Mouse (Mus musculus) midbrain, embryonic 11.5 days (tissue): Measurements from ENCODE around the gene Map3k3. TPM values are rescaled to one million over a fixed set of nuclear protein-coding genes. Genes with fewer than 3 reads are reported as not detected.
"Not testable (repeated sequence)": the region's sequence is repeated elsewhere in the genome, so short reads cannot be mapped to it uniquely, and the experiment has no call there.

Source experiments
- ATAC-seq: fragments of 200-750 bp; cut with Nextera tagmentation; 2 replicates; pipeline ENCODE4 v1.8.0; 2017; ENCODE audit warnings: moderate TSS enrichment, moderate library complexity; ENCODE audit not compliant: low FRiP score
- DNase-seq: peaks from one replicate; pipeline ENCODE4 v3.0.0; 2015; ENCODE audit warnings: low spot score; ENCODE audit errors: missing footprints
- H3K27ac ChIP-seq: fragments of 300-500 bp; sonication (generic); 2 replicates; pipeline ENCODE4 v1.5.1; 2014; ENCODE audit warnings: low read depth, low read length
- H3K27me3 ChIP-seq: fragments of 300-500 bp; sonication (generic); 2 replicates; pipeline ENCODE4 v1.6.1; 2014; ENCODE audit warnings: mild to moderate bottlenecking, low read length, moderate library complexity, mixed read lengths; ENCODE audit not compliant: control insufficient read depth, insufficient read depth
- H3K36me3 ChIP-seq: fragments of 300-500 bp; sonication (generic); 2 replicates; pipeline ENCODE4 v1.6.1; 2014; ENCODE audit warnings: mild to moderate bottlenecking, low read length, moderate library complexity, mixed read lengths; ENCODE audit not compliant: control insufficient read depth, insufficient read depth
- H3K4me1 ChIP-seq: fragments of 300-500 bp; sonication (generic); 2 replicates; pipeline ENCODE4 v1.6.1; 2014; ENCODE audit warnings: low read length; ENCODE audit not compliant: control insufficient read depth, insufficient read depth
- H3K4me2 ChIP-seq: fragments of 300-500 bp; sonication (generic); 2 replicates; pipeline ENCODE4 v1.6.1; 2014; ENCODE audit warnings: mild to moderate bottlenecking, moderate library complexity
- H3K4me3 ChIP-seq: fragments of 300-500 bp; sonication (generic); 2 replicates; pipeline ENCODE4 v1.5.1; 2014; ENCODE audit warnings: low read depth, low read length
- H3K9ac ChIP-seq: fragments of 300-500 bp; sonication (generic); 2 replicates; pipeline ENCODE4 v1.6.1; 2014; ENCODE audit warnings: low read length
- H3K9me3 ChIP-seq: fragments of 300-500 bp; sonication (generic); 2 replicates; pipeline ENCODE4 v1.6.1; 2016; ENCODE audit warnings: low read length; ENCODE audit not compliant: control insufficient read depth
- WGBS: fragments of 180-500 bp; shearing (Covaris S2); extraction: QIAGEN DNeasy Blood & Tissue Kit; methylation state at CpG from one replicate; pipeline ENCODE4 v1.1.7; 2014; 5-methylcytosine and 5-hydroxymethylcytosine counted together
- polyA plus RNA-seq: library from polyadenylated mRNA; unstranded; fragments of >200 nt; fragmentation: Nextera tagmentation; extraction: Ambion mirVana; gene quantifications from 2 replicates; pipeline ENCODE4 v1.2.1, GENCODE M21; 2014

Gene Map3k3
- polyA plus RNA-seq, 1 experiment from 2014 or later, result 16.8 TPM

GRCm38 (mm10) chr11:106192657-106193370 lies 108.4 kb downstream of the Map3k3 start:
- Histone ChIP-seq H3K9me3 (no peaks in the 10 kb centered on the region), H3K4me1 (peaks cover 4% of the 10 kb centered on the region; the same call in 1 of the 2 replicates), H3K36me3 (no peaks in the 10 kb centered on the region), H3K4me2 (peak overlapping the region; percentile 73), H3K27ac (peak overlapping the region; percentile 60), H3K9ac (peak overlapping the region; percentile 84), H3K27me3 (no peaks in the 10 kb centered on the region), H3K4me3 (peak overlapping the region; percentile 69)
- ATAC-seq (no peak; the same call in 1 of the 2 replicates), DNase-seq (no peak)
- 14% methylated on average over 19 of the region's 19 CpGs for WGBS

GRCm38 (mm10) chr11:106193371-106194154 lies 109.2 kb downstream of the Map3k3 start:
- Histone ChIP-seq H3K4me2 (peak overlapping the region; percentile 73), H3K27me3 (no peaks in the 10 kb centered on the region), H3K9ac (peak overlapping the region; percentile 84), H3K36me3 (peaks cover 5% of the 10 kb centered on the region), H3K27ac (peak overlapping the region; percentile 83), H3K4me1 (peaks cover 4% of the 10 kb centered on the region; the same call in 1 of the 2 replicates), H3K4me3 (peak overlapping the region; percentile 69), H3K9me3 (no peaks in the 10 kb centered on the region)
- under 1% methylated on average over 44 of the region's 44 CpGs for WGBS
- DNase-seq, result peak; percentile 100
- peak; percentile 98 for ATAC-seq

DNA sequence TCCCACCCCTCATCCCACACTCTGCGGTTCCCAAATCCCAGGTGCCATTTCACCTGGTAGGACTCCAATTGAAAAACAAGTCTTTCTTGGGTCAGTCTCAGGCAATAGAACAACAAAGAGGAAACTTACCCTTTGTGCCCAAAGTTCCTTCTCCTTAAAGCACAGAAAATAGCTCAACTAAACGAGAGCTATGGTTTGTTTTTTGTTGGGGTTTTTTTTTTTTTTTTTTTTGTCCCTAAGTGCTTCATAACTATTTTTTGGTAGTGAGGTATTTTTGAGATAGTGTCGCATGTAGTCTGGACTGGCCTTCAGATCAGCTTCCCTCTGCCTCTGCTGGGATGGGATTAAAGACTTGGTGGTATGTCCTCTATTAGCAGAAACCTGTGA lies 109.7 kb downstream of the Map3k3 start:
- Histone ChIP-seq H3K4me3 (peak overlapping the region; percentile 69), H3K4me1 (peaks cover 4% of the 10 kb centered on the region; the same call in 1 of the 2 replicates), H3K27me3 (no peaks in the 10 kb centered on the region), H3K36me3 (peaks cover 6% of the 10 kb centered on the region), H3K9ac (peak overlapping the region; percentile 77), H3K4me2 (peak overlapping the region; percentile 62), H3K27ac (peak overlapping the region; percentile 83; the same call in 1 of the 2 replicates), H3K9me3 (no peaks in the 10 kb centered on the region)
- WGBS, result 46% methylated on average over 3 of the region's 3 CpGs
- DNase-seq (no peak), ATAC-seq (no peak)

- no peak for ATAC-seq
- Histone ChIP-seq H3K9me3 (no peaks in the 10 kb centered on the region), H3K27ac (no peak overlapping the region), H3K4me1 (peaks cover 4% of the 10 kb centered on the region; the same call in 1 of the 2 replicates), H3K27me3 (no peaks in the 10 kb centered on the region), H3K4me3 (no peak overlapping the region), H3K36me3 (peaks cover 6% of the 10 kb centered on the region), H3K4me2 (no peak overlapping the region), H3K9ac (no peak overlapping the region)
- DNase-seq, result no peak
- WGBS, result 92% methylated on average over 7 of the region's 7 CpGs
Measured at GRCm38 (mm10) chr11:106194891-106195290, 110.5 kb downstream of the Map3k3 start.

DNA sequence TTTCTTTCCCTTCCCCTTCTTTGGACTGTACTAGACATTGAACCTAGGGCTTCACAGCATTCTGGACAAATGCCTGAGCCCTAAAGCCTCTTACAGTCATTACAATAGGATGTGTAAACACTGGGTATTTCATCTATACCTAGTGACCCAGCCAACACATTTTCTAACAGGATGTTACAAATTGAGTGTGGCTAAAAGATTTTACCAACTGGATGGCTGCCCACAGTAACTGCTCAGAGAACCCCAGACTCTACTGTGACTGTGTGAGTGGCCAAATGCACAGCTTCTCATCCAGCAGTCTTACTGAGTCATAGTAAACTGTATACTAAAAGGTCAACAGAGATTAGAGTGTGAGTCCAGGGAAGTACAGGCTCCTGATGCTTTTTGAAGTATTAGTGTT lies 110.9 kb downstream of the Map3k3 start:
- no peak overlapping the region for H3K9ac ChIP-seq
- no peak overlapping the region for H3K4me2 ChIP-seq
- ATAC-seq, result no peak
- H3K4me1 ChIP-seq, result peaks cover 4% of the 10 kb centered on the region; the same call in 1 of the 2 replicates
- no peak overlapping the region for H3K27ac ChIP-seq
- H3K27me3 ChIP-seq, result no peaks in the 10 kb centered on the region
- H3K4me3 ChIP-seq, result no peak overlapping the region
- no peaks in the 10 kb centered on the region for H3K9me3 ChIP-seq
- DNase-seq, result no peak
- H3K36me3 ChIP-seq, result peaks cover 6% of the 10 kb centered on the region

DNA sequence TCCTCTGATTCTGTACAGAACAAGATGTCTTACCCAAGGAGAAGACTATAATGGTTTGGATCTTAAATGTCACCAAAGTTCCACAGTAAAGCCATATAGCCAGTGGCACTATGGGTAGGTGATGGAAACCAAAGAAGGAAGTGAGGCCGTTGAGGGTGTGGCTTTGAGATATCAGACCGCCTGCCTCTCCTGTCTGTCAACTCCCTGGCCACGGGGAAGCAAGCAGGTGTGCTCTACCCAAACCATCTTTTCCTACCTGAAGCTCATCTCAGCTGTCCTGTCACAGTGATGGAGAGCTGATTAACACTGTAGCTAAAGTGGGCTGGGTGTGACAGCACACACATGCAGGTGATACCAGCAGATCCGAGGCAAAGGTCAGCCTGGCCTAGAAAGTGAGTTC lies 113.9 kb downstream of the Map3k3 start:
- H3K9me3 ChIP-seq, result no peaks in the 10 kb centered on the region
- no peak overlapping the region for H3K9ac ChIP-seq
- H3K27ac ChIP-seq, result no peak overlapping the region
- H3K27me3 ChIP-seq, result no peaks in the 10 kb centered on the region
- no peak for DNase-seq
- 93% methylated on average over 4 of the region's 4 CpGs for WGBS
- H3K36me3 ChIP-seq, result peaks cover 14% of the 10 kb centered on the region
- H3K4me2 ChIP-seq, result no peak overlapping the region
- no peaks in the 10 kb centered on the region for H3K4me1 ChIP-seq
- no peak for ATAC-seq
- H3K4me3 ChIP-seq, result no peak overlapping the region

DNA sequence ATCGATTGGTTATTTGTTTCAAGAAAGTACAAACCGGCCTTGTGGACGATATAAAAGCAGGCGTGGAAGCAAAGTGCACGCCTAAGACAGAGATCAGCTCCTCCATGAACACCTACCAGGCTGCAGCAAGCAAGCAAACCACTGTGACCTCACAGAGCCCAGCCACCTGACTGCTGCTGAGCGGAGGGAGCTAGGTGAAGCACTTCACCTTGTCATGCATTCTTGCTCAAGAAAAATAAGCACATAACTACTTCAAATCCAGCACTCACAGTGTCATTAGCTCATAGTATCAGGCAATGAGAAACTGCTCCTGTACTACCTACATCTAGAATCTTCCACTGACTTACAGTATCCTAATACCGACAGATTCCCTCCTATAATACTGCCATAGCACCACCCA lies 115.6 kb downstream of the Map3k3 start:
- H3K9ac ChIP-seq, H3K4me3 ChIP-seq, H3K9me3 ChIP-seq, H3K4me2 ChIP-seq, H3K4me1 ChIP-seq, DNase-seq, H3K27ac ChIP-seq, H3K27me3 ChIP-seq, ATAC-seq: not testable (repeated sequence)
- H3K36me3 ChIP-seq, result peaks cover 16% of the 10 kb centered on the region
- 89% methylated on average over 7 of the region's 7 CpGs for WGBS

GRCm38 (mm10) chr11:106200756-106201155 lies 116.3 kb downstream of the Map3k3 start:
- WGBS, result 91% methylated on average over 6 of the region's 6 CpGs
- no peaks in the 10 kb centered on the region for H3K9me3 ChIP-seq
- no peak for ATAC-seq
- no peaks in the 10 kb centered on the region for H3K27me3 ChIP-seq
- H3K36me3 ChIP-seq, result peaks cover 19% of the 10 kb centered on the region
- no peak overlapping the region for H3K27ac ChIP-seq
- no peak overlapping the region for H3K4me2 ChIP-seq
- no peak overlapping the region for H3K4me3 ChIP-seq
- H3K4me1 ChIP-seq, result no peaks in the 10 kb centered on the region
- no peak overlapping the region for H3K9ac ChIP-seq
- no peak for DNase-seq
